Mouse (Mus musculus) spleen, adult 2 months (tissue): ENCODE results near the gene Zdhhc18.

ENCODE experiments used
- CTCF ChIP-seq: fragments of 200-500 bp; IDR thresholded peaks from 2 replicates; pipeline ENCODE4 v1.5.1; 2011; ENCODE audit warnings: mild to moderate bottlenecking, inconsistent platforms; ENCODE audit not compliant: insufficient read depth, insufficient read length, insufficient replicate concordance; ENCODE audit errors: extremely low read depth
- POLR2A ChIP-seq: fragments of 200-500 bp; IDR thresholded peaks from 2 replicates; pipeline ENCODE4 v1.6.1; 2011; ENCODE audit warnings: low read depth, low read length, inconsistent platforms

DNA sequence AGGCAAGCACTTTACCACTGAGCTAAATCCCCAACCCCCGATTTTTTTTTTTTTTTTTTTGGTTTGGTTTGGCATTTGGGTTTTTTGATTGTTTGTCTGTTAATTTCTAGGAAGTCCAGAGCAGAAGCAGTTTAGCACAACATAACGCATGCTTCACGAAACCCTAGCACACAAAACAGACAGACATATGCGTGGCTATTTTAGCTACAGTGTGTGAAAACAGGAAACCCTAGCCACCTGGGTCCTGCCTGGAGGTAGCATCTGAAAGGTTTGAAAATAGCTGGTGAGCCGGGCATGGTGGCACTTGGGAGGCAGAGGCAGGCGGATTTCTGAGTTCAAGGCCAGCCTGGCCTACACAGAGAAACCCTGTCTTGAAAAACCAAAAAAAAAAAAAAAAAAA lies 53.9 kb downstream of the Zdhhc18 start:
- TF ChIP-seq CTCF (no peak), POLR2A (no peak)
